Mouse (Mus musculus) forebrain, embryonic 10.5 days (tissue): Measurements from ENCODE around the gene Herc6. TPM values are rescaled to one million over a fixed set of nuclear protein-coding genes. Genes with fewer than 3 reads are reported as not detected.
"Not testable (repeated sequence)": the region's sequence is repeated elsewhere in the genome, so short reads cannot be mapped to it uniquely, and the experiment has no call there.

Source experiments
- DNase-seq: peaks from one replicate; pipeline ENCODE4 v3.0.0-alpha.2; 2017; ENCODE audit warnings: low spot score; ENCODE audit errors: extremely low spot score
- H3K27ac ChIP-seq: fragments of 300-500 bp; sonication (generic); 2 replicates; pipeline ENCODE4 v1.5.1; 2016; ENCODE audit warnings: mild to moderate bottlenecking
- H3K27me3 ChIP-seq: fragments of 300-500 bp; sonication (generic); 2 replicates; pipeline ENCODE4 v1.6.1; 2016; ENCODE audit warnings: mild to moderate bottlenecking; ENCODE audit not compliant: poor library complexity, severe bottlenecking
- H3K36me3 ChIP-seq: fragments of 300-500 bp; sonication (generic); replicated peaks from 2 replicates; pipeline ENCODE4 v1.6.1; 2016; ENCODE audit warnings: mild to moderate bottlenecking, moderate library complexity
- H3K4me1 ChIP-seq: fragments of 300-500 bp; sonication (generic); 2 replicates; pipeline ENCODE4 v1.6.1; 2016
- H3K4me3 ChIP-seq: fragments of 300-500 bp; sonication (generic); 2 replicates; pipeline ENCODE4 v1.5.1; 2016; ENCODE audit warnings: mild to moderate bottlenecking, moderate library complexity
- H3K9me3 ChIP-seq: fragments of 300-500 bp; sonication (generic); 2 replicates; pipeline ENCODE4 v1.6.1; 2016; ENCODE audit warnings: mild to moderate bottlenecking, moderate library complexity
- WGBS: fragments of 180-500 bp; shearing (Covaris S2); methylation state at CpG from one replicate; pipeline ENCODE4 v1.1.7; 2016; 5-methylcytosine and 5-hydroxymethylcytosine counted together
- polyA plus RNA-seq: library from polyadenylated mRNA; unstranded; fragments of >200 nt; fragmentation: Nextera tagmentation; extraction: Ambion mirVana; gene quantifications from 2 replicates; pipeline ENCODE4 v1.2.1, GENCODE M21; 2016

Gene Herc6
- polyA plus RNA-seq, 1 experiment from 2014 or later = 3.8 TPM

- not testable (repeated sequence) for H3K27ac ChIP-seq, H3K9me3 ChIP-seq, H3K27me3 ChIP-seq, H3K4me1 ChIP-seq, H3K4me3 ChIP-seq, DNase-seq, H3K36me3 ChIP-seq
Measured at GRCm38 (mm10) chr6:57543591-57543990, 37.2 kb upstream of the Herc6 start.

- 86% methylated on average over 2 of the region's 2 CpGs for WGBS
- Histone ChIP-seq H3K4me3 (no peak overlapping the region), H3K27ac (no peak overlapping the region), H3K9me3 (no peaks in the 10 kb centered on the region), H3K27me3 (no peaks in the 10 kb centered on the region), H3K4me1 (no peaks in the 10 kb centered on the region), H3K36me3 (no peaks in the 10 kb centered on the region)
- DNase-seq = no peak
Measured at GRCm38 (mm10) chr6:57544866-57545265, 35.9 kb upstream of the Herc6 start.

GRCm38 (mm10) chr6:57551211-57551796, 29.5 kb upstream of the Herc6 start:
- Histone ChIP-seq H3K9me3 (no peaks in the 10 kb centered on the region), H3K4me1 (no peaks in the 10 kb centered on the region)
- WGBS = 87% methylated on average over 3 of the region's 3 CpGs

GRCm38 (mm10) chr6:57557796-57558317, 22.9 kb upstream of the Herc6 start:
- 0 out of 2 replicates have a peak, but pooled peaks cover 5% of the 10 kb centered on the region for H3K4me1 ChIP-seq
- DNase-seq = no peak
- H3K36me3 ChIP-seq = no peaks in the 10 kb centered on the region
- H3K9me3 ChIP-seq = no peaks in the 10 kb centered on the region
- H3K27me3 ChIP-seq = no peaks in the 10 kb centered on the region
- no peak overlapping the region for H3K4me3 ChIP-seq
- WGBS = 55% methylated on average over 4 of the region's 4 CpGs
- H3K27ac ChIP-seq = no peak overlapping the region

More at GRCm38 (mm10) chr6:57551211-57551796, 29.5 kb upstream of the Herc6 start:
- no peak overlapping the region for H3K4me3 ChIP-seq
- H3K27me3 ChIP-seq = no peaks in the 10 kb centered on the region
- DNase-seq = no peak
- H3K36me3 ChIP-seq = no peaks in the 10 kb centered on the region
- H3K27ac ChIP-seq = no peak overlapping the region

- no peak overlapping the region for H3K4me3 ChIP-seq
- no peaks in the 10 kb centered on the region for H3K36me3 ChIP-seq
- H3K27me3 ChIP-seq = no peaks in the 10 kb centered on the region
- DNase-seq = no peak
- no peaks in the 10 kb centered on the region for H3K9me3 ChIP-seq
- 93% methylated on average over 1 of the region's 1 CpGs for WGBS
- no peak overlapping the region for H3K27ac ChIP-seq
- no peaks in the 10 kb centered on the region for H3K4me1 ChIP-seq
Measured at GRCm38 (mm10) chr6:57563454-57563853, 17.3 kb upstream of the Herc6 start.

GRCm38 (mm10) chr6:57565452-57565851, 15.3 kb upstream of the Herc6 start:
- Histone ChIP-seq H3K9me3 (no peaks in the 10 kb centered on the region), H3K4me3 (no peak overlapping the region), H3K4me1 (no peaks in the 10 kb centered on the region), H3K27ac (no peak overlapping the region), H3K27me3 (no peaks in the 10 kb centered on the region), H3K36me3 (no peaks in the 10 kb centered on the region)
- 93% methylated on average over 7 of the region's 7 CpGs for WGBS
- DNase-seq = no peak

GRCm38 (mm10) chr6:57567630-57568029, 13.2 kb upstream of the Herc6 start:
- Histone ChIP-seq H3K9me3 (no peaks in the 10 kb centered on the region), H3K27me3 (no peaks in the 10 kb centered on the region), H3K4me1 (no peaks in the 10 kb centered on the region), H3K4me3 (no peak overlapping the region), H3K36me3 (no peaks in the 10 kb centered on the region), H3K27ac (no peak overlapping the region)
- WGBS = 91% methylated on average over 2 of the region's 2 CpGs
- no peak for DNase-seq

- Histone ChIP-seq H3K27me3 (no peaks in the 10 kb centered on the region), H3K9me3 (no peaks in the 10 kb centered on the region), H3K27ac (no peak overlapping the region), H3K4me3 (no peak overlapping the region), H3K4me1 (no peaks in the 10 kb centered on the region), H3K36me3 (no peaks in the 10 kb centered on the region)
- WGBS = 15% methylated on average over 6 of the region's 6 CpGs
- DNase-seq = peak; percentile 16
Measured at GRCm38 (mm10) chr6:57570170-57570974, 10.4 kb upstream of the Herc6 start.

GRCm38 (mm10) chr6:57571587-57571986, 9.2 kb upstream of the Herc6 start:
- no peaks in the 10 kb centered on the region for H3K36me3 ChIP-seq
- H3K9me3 ChIP-seq = no peaks in the 10 kb centered on the region
- no peak overlapping the region for H3K27ac ChIP-seq
- no peaks in the 10 kb centered on the region for H3K27me3 ChIP-seq
- no peak for DNase-seq
- H3K4me3 ChIP-seq = no peak overlapping the region
- H3K4me1 ChIP-seq = no peaks in the 10 kb centered on the region

- Histone ChIP-seq H3K4me3 (peak overlapping the region; percentile 54), H3K27ac (no peak overlapping the region), H3K4me1 (peaks cover 12% of the 10 kb centered on the region), H3K27me3 (no peaks in the 10 kb centered on the region), H3K9me3 (no peaks in the 10 kb centered on the region), H3K36me3 (no peaks in the 10 kb centered on the region)
- 91% methylated on average over 12 of the region's 12 CpGs for WGBS
- DNase-seq = no peak
Measured at GRCm38 (mm10) chr6:57581595-57581994, 795 bp downstream of the Herc6 start.

- WGBS = 85% methylated on average over 4 of the region's 4 CpGs
- H3K27me3 ChIP-seq = no peaks in the 10 kb centered on the region
- no peaks in the 10 kb centered on the region for H3K36me3 ChIP-seq
- no peaks in the 10 kb centered on the region for H3K9me3 ChIP-seq
- no peak overlapping the region for H3K4me3 ChIP-seq
- no peak for DNase-seq
- H3K27ac ChIP-seq = no peak overlapping the region
- peaks cover 12% of the 10 kb centered on the region for H3K4me1 ChIP-seq
Measured at GRCm38 (mm10) chr6:57582356-57582755, 1.6 kb downstream of the Herc6 start.

- H3K9me3 ChIP-seq = no peaks in the 10 kb centered on the region
- no peaks in the 10 kb centered on the region for H3K27me3 ChIP-seq
- WGBS = 91% methylated on average over 7 of the region's 7 CpGs
- H3K36me3 ChIP-seq = no peaks in the 10 kb centered on the region
- no peak for DNase-seq
- no peak overlapping the region for H3K4me3 ChIP-seq
- no peaks in the 10 kb centered on the region for H3K4me1 ChIP-seq
- H3K27ac ChIP-seq = no peak overlapping the region
Measured at GRCm38 (mm10) chr6:57605546-57606307, 24.9 kb downstream of the Herc6 start.

- DNase-seq = no peak
- 80% methylated on average over 2 of the region's 2 CpGs for WGBS
- H3K4me1 ChIP-seq = no peaks in the 10 kb centered on the region
- no peaks in the 10 kb centered on the region for H3K36me3 ChIP-seq
- no peak overlapping the region for H3K4me3 ChIP-seq
- H3K9me3 ChIP-seq = no peaks in the 10 kb centered on the region
- no peak overlapping the region for H3K27ac ChIP-seq
- no peaks in the 10 kb centered on the region for H3K27me3 ChIP-seq
Measured at GRCm38 (mm10) chr6:57607999-57608398, 27.2 kb downstream of the Herc6 start.
